Mouse (Mus musculus) forebrain, embryonic 16.5 days (tissue): ENCODE measurements around the gene Rnf32. TPM values are rescaled to one million over a fixed set of nuclear protein-coding genes. Genes with fewer than 3 reads are reported as not detected.

ENCODE experiments used
- ATAC-seq: fragments of 200-750 bp; cut with Nextera tagmentation; 2 replicates; pipeline ENCODE4 v1.8.0; 2017; ENCODE audit warnings: mild to moderate bottlenecking, moderate library complexity
- H3K27ac ChIP-seq: fragments of 300-500 bp; sonication (generic); 2 replicates; pipeline ENCODE4 v1.5.1; 2014; ENCODE audit warnings: low read length, control low read depth
- H3K27me3 ChIP-seq: fragments of 300-500 bp; sonication (generic); replicated peaks from 2 replicates; pipeline ENCODE4 v1.6.1; 2014; ENCODE audit warnings: low read length; ENCODE audit not compliant: control insufficient read depth, insufficient read depth
- H3K36me3 ChIP-seq: fragments of 300-500 bp; sonication (generic); 2 replicates; pipeline ENCODE4 v1.6.1; 2014; ENCODE audit not compliant: control insufficient read depth, insufficient read depth
- H3K4me1 ChIP-seq: fragments of 300-500 bp; sonication (generic); replicated peaks from 2 replicates; pipeline ENCODE4 v1.6.1; 2014; ENCODE audit warnings: low read length; ENCODE audit not compliant: control insufficient read depth, insufficient read depth
- H3K4me2 ChIP-seq: fragments of 300-500 bp; sonication (generic); 2 replicates; pipeline ENCODE4 v1.6.1; 2014; ENCODE audit warnings: mild to moderate bottlenecking, low read length, control low read depth
- H3K4me3 ChIP-seq: fragments of 300-500 bp; sonication (generic); replicated peaks from 2 replicates; pipeline ENCODE4 v1.5.1; 2014; ENCODE audit warnings: mild to moderate bottlenecking, low read length, control low read depth
- H3K9ac ChIP-seq: fragments of 300-500 bp; sonication (generic); replicated peaks from 2 replicates; pipeline ENCODE4 v1.6.1; 2014; ENCODE audit warnings: low read depth, low read length, control low read depth
- H3K9me3 ChIP-seq: fragments of 300-500 bp; sonication (generic); 2 replicates; pipeline ENCODE4 v1.6.1; 2016; ENCODE audit warnings: low read length; ENCODE audit not compliant: control insufficient read depth
- WGBS: fragments of 180-500 bp; shearing (Covaris S2); extraction: QIAGEN DNeasy Blood & Tissue Kit; methylation state at CpG from one replicate; pipeline ENCODE4 v1.1.7; 2014; 5-methylcytosine and 5-hydroxymethylcytosine counted together
- polyA plus RNA-seq: library from polyadenylated mRNA; unstranded; fragments of >200 nt; fragmentation: Nextera tagmentation; extraction: Ambion mirVana; gene quantifications from 2 replicates; pipeline ENCODE4 v1.2.1, GENCODE M21; 2015

Rnf32 gene
- polyA plus RNA-seq, 1 experiment from 2014 or later, result 19.6 TPM

GRCm38 (mm10) chr5:29198960-29199488 is 3.2 kb downstream of the Rnf32 start:
- H3K27ac ChIP-seq, result no peak overlapping the region
- WGBS, result 43% methylated on average over 4 of the region's 4 CpGs

DNA sequence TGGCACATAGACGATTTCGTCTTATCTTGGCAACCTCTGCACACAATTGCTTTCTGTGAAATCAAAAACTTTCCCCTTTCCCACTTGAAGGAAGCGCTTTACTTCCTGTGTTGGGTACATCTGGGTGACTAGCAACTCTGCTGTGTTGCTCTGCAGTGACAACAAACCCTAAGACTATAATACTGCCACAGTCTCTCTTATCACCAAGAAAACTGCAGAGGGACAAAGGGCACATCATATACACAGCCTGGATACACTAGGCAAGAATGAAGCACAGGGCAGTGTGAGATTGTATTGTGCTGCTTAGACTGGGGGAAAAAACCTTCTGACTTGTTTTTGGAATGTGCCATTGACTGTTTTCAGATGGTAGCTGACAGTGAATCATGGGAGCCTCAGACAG is 4.1 kb downstream of the Rnf32 start:
- WGBS, result 95% methylated on average over 3 of the region's 3 CpGs
- Histone ChIP-seq H3K27ac (no peak overlapping the region), H3K9me3 (no peaks in the 10 kb centered on the region), H3K4me3 (no peak overlapping the region), H3K9ac (no peak overlapping the region), H3K4me2 (no peak overlapping the region), H3K4me1 (peaks cover 9% of the 10 kb centered on the region), H3K27me3 (no peaks in the 10 kb centered on the region), H3K36me3 (no peaks in the 10 kb centered on the region)
- no peak for ATAC-seq

More at GRCm38 (mm10) chr5:29198960-29199488, 3.2 kb downstream of the Rnf32 start:
- Histone ChIP-seq H3K4me1 (peaks cover 9% of the 10 kb centered on the region), H3K9me3 (no peaks in the 10 kb centered on the region), H3K9ac (no peak overlapping the region), H3K4me3 (no peak overlapping the region), H3K4me2 (no peak overlapping the region), H3K27me3 (no peaks in the 10 kb centered on the region), H3K36me3 (no peaks in the 10 kb centered on the region)
- ATAC-seq, result no peak

DNA sequence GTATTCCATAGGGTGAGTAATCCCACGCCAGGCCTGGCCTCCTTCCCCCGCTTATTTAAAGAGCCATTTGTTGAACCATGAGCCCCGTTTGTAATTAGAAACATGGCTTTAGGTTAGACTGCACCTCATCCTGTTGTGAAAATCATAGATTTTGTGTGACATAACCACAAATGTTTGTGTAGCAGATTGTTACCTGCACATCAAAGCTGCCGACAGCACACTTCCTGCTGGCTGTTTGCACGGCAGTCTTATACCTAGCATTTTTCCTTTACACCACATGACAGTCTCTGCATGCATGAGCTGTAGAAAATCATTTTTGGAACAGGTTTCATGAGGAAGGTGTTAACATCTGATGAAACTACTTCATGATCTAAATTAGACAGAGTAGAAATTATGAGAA is 9.9 kb downstream of the Rnf32 start:
- no peak overlapping the region for H3K4me3 ChIP-seq
- H3K36me3 ChIP-seq, result peaks cover 3% of the 10 kb centered on the region; the same call in 1 of the 2 replicates
- no peak overlapping the region for H3K27ac ChIP-seq
- no peak overlapping the region for H3K9ac ChIP-seq
- no peaks in the 10 kb centered on the region for H3K9me3 ChIP-seq
- H3K4me2 ChIP-seq, result no peak overlapping the region
- no peaks in the 10 kb centered on the region for H3K4me1 ChIP-seq
- no peak for ATAC-seq
- WGBS, result 90% methylated on average over 5 of the region's 5 CpGs
- H3K27me3 ChIP-seq, result no peaks in the 10 kb centered on the region

- Histone ChIP-seq H3K4me2 (no peak overlapping the region), H3K36me3 (no peaks in the 10 kb centered on the region), H3K9me3 (no peaks in the 10 kb centered on the region), H3K9ac (no peak overlapping the region), H3K27me3 (no peaks in the 10 kb centered on the region), H3K4me3 (no peak overlapping the region), H3K4me1 (no peaks in the 10 kb centered on the region), H3K27ac (no peak overlapping the region)
- no peak for ATAC-seq
- WGBS, result 71% methylated on average over 4 of the region's 4 CpGs
These were observed 16.3 kb downstream of the Rnf32 start for GRCm38 (mm10) chr5:29211980-29212555.

- H3K9ac ChIP-seq, result no peak overlapping the region
- no peaks in the 10 kb centered on the region for H3K36me3 ChIP-seq
- 88% methylated on average over 3 of the region's 3 CpGs for WGBS
- H3K27ac ChIP-seq, result no peak overlapping the region
- H3K4me3 ChIP-seq, result no peak overlapping the region
- H3K27me3 ChIP-seq, result no peaks in the 10 kb centered on the region
- H3K4me2 ChIP-seq, result no peak overlapping the region
- H3K9me3 ChIP-seq, result no peaks in the 10 kb centered on the region
- ATAC-seq, result no peak
- no peaks in the 10 kb centered on the region for H3K4me1 ChIP-seq
These were observed 22.2 kb downstream of the Rnf32 start for GRCm38 (mm10) chr5:29217997-29218396.

GRCm38 (mm10) chr5:29224089-29224488 is 28.3 kb downstream of the Rnf32 start:
- no peak for ATAC-seq
- 91% methylated on average over 7 of the region's 7 CpGs for WGBS
- H3K27me3 ChIP-seq, result no peaks in the 10 kb centered on the region
- no peak overlapping the region for H3K9ac ChIP-seq
- H3K4me2 ChIP-seq, result no peak overlapping the region
- no peaks in the 10 kb centered on the region for H3K9me3 ChIP-seq
- no peak overlapping the region for H3K4me3 ChIP-seq
- H3K27ac ChIP-seq, result no peak overlapping the region
- H3K4me1 ChIP-seq, result no peaks in the 10 kb centered on the region
- no peaks in the 10 kb centered on the region for H3K36me3 ChIP-seq

GRCm38 (mm10) chr5:29230481-29230880 is 34.7 kb downstream of the Rnf32 start:
- H3K27me3 ChIP-seq, result no peaks in the 10 kb centered on the region
- H3K27ac ChIP-seq, result no peak overlapping the region
- H3K4me2 ChIP-seq, result no peak overlapping the region
- H3K9ac ChIP-seq, result no peak overlapping the region
- H3K36me3 ChIP-seq, result no peaks in the 10 kb centered on the region
- ATAC-seq, result no peak
- no peaks in the 10 kb centered on the region for H3K4me1 ChIP-seq
- no peaks in the 10 kb centered on the region for H3K9me3 ChIP-seq
- no peak overlapping the region for H3K4me3 ChIP-seq
- 89% methylated on average over 2 of the region's 2 CpGs for whole genome bisulfite sequencing

- Histone ChIP-seq H3K27ac (no peak overlapping the region), H3K36me3 (no peaks in the 10 kb centered on the region), H3K27me3 (no peaks in the 10 kb centered on the region), H3K4me2 (no peak overlapping the region), H3K9ac (no peak overlapping the region), H3K4me3 (no peak overlapping the region), H3K4me1 (no peaks in the 10 kb centered on the region), H3K9me3 (peaks cover 2% of the 10 kb centered on the region; the same call in 1 of the 2 replicates)
- ATAC-seq, result no peak
These were observed 42.6 kb downstream of the Rnf32 start for GRCm38 (mm10) chr5:29238379-29238778.

- Histone ChIP-seq H3K9ac (no peak overlapping the region), H3K4me2 (no peak overlapping the region), H3K27me3 (no peaks in the 10 kb centered on the region), H3K36me3 (no peaks in the 10 kb centered on the region), H3K27ac (no peak overlapping the region), H3K4me1 (peaks cover 9% of the 10 kb centered on the region; the same call in 1 of the 2 replicates), H3K9me3 (peaks cover 2% of the 10 kb centered on the region; the same call in 1 of the 2 replicates), H3K4me3 (no peak overlapping the region)
- no CpG with 5 or more reads among the region's 1 CpGs for WGBS
- peak; percentile 77 for ATAC-seq
These were observed 49.0 kb downstream of the Rnf32 start for GRCm38 (mm10) chr5:29244769-29245168.
